Mouse (Mus musculus) stomach, postnatal 0 days (tissue): ENCODE measurements around the gene Kat14.

Experiments
- CTCF ChIP-seq: IDR thresholded peaks from 2 replicates; pipeline ENCODE4 v1.5.1; 2016; ENCODE audit warnings: antibody characterized with exemption, low read depth, mild to moderate bottlenecking, moderate library complexity
- EP300 ChIP-seq: optimal IDR thresholded peaks from 2 replicates; pipeline ENCODE3; 2016; ENCODE audit warnings: antibody characterized with exemption

DNA sequence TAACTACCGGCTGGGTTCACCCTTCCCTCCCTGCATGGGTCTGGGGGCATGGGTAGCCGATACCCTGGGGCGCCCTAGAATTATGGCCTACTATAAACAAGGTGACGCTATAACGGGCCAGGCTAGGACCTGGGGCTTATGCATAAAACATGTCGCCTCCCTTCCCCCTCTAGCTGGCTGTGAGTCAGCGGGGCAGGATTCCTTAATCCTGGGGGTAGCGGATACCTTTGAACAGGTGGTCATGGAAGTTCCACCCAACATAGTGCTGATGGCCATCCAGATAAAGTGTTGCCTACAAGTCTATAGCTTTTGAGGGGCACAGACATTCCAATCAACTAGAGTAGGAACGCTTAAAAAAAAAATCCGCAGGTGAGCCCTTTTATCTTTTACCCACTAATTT, 38.8 kb upstream of the Kat14 start:
- TF ChIP-seq CTCF = no peak
- no peak for TF ChIP-seq EP300
